Mouse (Mus musculus) urinary bladder, postnatal 25 days (tissue): Measurements from ENCODE around the gene Washc2.

Experiments
- DNase-seq: peaks from one replicate; pipeline ENCODE4 v3.0.0; 2022; ENCODE audit warnings: low spot score

Gene Washc2

DNA sequence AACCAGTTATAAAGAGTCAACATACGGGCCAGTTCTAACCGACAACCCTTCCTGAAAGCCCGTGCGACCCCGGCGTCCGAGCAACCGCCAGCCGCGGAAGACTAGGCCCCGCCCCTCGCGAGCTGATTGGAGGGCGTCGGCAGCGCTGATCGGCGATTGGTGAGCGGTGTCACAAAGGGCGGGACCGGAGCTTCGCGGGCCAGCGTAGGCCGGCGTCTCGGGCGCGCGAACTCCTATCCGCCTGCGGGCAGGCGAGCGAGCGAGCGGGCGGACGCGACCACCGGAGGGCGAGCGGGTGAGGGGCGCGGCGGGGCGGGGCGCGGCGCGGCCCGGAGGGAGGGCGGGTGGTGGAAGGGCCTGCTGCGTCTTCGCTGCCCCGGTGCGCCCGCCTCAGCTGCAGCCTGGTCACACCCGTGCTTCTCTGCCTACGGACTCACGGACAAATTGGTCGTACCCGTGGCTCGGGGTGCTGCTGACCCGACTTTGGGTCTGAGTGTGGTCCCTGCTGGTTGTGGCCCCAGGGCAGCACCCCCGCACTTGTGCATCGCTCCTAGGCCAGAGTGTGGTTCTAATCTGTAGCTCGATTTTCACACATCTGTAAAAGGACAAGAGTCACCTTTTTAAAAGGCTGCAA is 56.3 kb downstream of the Washc2 start, which contains the start of gene Zfand4:
Gene Zfand4, plus strand, starts transcription at position 205 of the 634 bp plus-strand sequence.
- peak; percentile 94 for DNase-seq

DNA sequence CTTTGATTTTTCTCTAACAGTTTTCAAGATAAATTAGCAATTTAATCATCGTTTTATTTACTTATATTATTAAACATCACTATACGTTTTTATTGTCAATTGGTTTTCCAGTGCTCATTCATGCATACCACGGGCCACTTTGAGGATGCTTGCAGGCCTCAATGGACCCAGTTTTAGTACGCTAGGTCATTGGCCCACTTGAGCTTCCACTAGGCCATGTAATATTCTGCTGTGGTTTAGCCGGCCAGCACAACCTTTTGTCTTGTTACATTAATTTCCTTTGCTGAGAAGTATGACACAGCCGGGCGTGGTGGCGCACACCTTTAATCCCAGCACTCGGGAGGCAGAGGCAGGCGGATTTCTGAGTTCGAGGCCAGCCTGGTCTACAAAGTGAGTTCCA is 57.0 kb downstream of the Washc2 start:
- DNase-seq, result no peak

DNA sequence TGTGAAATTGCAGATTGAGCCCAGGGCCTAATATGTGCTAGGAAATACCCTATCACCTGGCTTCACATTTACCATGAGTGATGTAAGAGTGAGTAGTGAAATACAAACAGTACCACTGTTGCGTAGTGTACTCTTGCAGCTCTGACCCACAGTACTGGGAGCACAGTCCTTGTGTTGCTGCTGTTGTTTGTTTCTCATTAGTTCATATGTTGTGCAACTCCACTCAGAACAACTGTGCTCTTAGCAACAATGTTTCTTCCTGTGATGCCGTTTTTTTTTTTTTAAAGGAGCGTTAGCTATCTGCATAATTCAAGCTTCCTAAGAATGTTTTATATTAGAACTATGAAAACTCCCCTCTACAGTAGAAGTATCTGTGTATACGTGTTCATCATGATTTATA is 57.8 kb downstream of the Washc2 start:
- no peak for DNase-seq

DNA sequence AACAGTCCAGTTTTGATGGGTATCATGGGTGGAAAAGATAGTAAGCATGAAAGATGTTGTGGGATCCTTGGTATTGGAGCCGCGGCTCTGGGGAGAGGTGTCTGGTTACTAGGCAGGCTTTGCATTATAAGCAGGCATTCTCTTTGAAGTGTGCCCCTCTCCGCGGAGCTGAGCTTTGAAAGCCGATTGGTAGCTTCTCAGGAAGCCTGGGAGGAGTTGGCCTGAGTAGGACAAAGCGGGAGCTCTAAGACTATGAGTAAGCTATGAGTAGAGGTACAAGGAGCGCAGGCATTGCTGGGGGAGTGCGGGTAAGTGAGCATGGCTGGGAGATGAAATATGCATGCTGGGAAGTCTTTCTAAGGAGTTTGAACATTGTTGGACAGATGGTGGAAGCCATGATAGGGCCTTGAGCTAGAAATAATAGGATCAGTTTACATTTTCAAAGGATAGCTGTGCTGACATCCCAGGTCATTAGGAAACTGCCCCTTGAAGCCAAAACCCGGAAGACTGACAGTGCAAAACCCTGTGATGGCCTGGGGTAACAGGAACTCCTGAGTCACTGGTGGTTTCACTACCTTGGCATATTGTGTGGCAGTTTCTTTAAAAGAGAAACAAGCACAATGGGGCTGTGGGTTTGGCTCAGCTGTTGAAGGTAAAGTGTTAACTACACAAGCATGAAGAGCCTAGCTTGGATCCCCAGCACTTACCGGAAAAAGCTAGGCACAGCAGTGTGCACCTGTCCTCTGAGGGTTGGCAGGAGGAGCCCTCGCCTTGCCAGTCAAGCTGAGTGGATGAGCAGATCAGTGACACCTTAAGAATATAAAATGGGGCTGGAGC is 58.7 kb downstream of the Washc2 start:
- no peak for DNase-seq

DNA sequence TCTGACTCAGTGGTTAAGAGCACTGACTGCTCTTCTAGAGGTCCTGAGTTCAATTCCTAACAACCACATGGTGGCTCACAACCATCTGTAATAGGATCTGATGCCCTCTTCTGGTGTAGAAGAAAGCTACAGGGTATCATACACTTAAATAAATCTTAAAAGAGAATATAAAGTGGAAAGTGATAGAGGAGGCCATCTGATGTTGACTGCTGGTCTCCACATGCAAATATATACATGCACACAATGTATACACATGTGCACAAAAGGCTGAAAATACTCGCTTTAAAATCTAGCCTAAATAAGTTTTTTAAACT is 59.2 kb downstream of the Washc2 start:
- DNase-seq, result no peak

DNA sequence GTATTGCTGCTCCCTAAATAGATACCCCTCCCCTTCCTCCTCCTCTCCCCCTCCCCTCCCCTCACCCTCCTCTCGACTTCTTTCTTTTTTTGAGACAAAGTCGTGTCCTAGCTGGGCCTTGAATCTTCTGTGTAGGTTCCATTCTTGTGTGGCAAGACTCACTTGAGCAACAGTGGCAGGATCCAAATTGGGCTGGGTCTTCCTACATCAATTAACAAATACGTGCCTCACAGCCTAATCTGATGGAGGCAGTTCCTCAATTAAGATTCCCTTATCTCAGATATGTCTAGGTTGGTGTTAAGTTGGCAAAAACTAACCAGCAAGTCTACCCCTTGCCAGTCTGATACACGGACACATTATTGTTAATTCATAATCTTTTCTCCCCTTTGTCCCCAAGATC is 67.9 kb downstream of the Washc2 start:
- no peak for DNase-seq

DNA sequence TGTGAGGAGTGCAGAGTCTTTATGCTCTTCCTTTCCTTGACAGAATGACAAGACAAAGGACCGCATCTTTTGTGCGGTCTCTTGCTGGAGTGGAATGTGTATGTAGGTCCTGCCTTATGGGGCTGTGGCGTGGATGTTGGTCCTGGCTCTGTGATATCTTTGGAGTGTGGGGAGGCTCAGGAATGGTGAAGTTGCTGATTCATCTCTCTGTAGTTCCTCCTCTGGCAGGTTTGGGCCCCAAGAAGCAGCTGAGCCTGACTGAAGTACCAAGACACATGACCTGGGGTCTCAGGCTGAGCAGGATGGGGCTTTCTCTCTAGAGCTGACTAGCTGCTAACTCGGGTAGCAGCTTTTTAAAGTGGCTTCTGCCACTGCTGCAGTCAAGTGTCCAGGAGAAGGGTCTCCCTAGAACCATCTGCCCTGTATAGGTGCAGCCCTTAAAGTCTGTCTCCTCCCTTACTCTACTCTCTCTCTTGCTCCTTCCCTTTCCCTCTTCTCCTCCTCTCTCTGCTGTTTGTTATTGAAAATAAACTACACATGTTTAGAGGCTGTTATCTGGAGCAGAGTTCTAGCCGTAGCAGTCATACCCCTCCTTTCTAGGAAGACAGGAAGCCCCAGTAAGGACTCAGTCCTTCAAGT is 71.0 kb downstream of the Washc2 start:
- DNase-seq, result no peak

DNA sequence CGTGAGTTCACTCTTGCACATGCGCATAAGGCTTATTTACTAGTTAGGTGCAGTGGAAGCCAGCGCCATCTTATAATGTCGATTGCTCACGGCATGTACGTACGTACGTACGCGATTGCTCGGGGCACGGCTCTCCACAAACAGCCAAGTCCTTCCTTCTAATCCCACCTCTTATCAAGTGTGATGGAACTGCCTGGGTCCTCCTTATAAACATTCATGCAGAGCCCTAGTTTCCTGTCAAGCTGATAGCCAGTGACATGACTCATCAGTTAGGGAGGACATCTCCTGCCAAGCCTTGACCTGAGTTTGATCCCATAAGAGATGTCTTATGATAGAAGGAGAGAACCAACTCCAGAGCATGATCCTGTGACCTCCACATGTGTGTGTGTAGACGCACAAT is 73.2 kb downstream of the Washc2 start:
- no peak for DNase-seq

DNA sequence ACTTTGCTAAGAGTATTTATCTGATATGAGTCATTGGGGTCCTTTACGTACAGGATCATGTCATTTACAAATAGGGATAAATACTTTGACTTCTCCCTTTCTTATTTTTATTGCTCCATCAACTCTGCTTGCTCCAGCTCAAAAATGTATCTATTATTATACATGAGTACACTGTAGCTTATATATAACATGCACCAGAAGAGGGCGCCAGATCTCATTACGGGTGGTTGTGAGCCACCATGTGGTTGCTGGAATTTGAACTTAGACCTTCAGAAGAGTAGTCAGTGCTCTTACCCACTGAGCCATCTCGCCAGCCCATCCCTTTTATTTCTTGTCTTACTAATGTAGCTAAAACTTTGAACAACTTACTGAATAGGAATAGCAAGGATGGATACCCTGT is 74.7 kb downstream of the Washc2 start:
- no peak for DNase-seq

DNA sequence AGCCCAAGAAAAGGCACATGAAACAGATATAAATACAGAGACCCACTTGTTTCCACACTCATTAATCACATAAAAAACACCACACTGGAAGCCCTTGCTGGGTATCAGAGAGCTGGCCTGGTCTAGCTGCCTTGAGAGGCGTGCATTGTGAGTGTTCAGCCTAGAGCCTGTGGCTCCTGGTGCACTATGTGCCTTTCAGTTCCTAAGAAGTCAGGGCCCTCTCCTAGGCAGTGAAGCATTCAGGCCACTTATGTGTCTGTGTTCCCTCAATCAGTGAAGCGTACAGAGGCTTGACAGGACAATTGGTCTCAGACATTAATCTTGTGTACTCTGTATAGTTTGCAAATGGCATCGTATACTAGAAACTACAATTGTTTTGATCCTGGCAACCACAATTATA is 75.4 kb downstream of the Washc2 start:
- no peak for DNase-seq

DNA sequence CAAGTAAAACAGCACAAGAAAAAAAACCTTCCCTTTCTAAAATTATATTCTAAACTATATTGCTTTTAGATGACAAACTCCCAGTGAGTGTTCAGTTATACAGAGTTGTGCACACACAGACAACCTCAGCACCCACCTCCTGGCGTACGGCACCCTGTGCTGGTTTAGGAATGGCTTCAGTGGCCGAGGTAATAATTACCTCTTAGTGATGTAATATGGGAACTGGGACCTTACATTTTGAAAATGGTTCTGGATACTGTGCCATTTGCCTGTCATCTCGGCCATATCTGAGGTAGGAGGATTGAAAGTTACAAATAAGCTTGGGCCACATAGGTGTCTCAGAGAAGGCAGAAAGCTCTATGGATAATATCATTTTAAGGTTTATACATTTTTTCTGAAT is 78.5 kb downstream of the Washc2 start:
- DNase-seq, result no peak

DNA sequence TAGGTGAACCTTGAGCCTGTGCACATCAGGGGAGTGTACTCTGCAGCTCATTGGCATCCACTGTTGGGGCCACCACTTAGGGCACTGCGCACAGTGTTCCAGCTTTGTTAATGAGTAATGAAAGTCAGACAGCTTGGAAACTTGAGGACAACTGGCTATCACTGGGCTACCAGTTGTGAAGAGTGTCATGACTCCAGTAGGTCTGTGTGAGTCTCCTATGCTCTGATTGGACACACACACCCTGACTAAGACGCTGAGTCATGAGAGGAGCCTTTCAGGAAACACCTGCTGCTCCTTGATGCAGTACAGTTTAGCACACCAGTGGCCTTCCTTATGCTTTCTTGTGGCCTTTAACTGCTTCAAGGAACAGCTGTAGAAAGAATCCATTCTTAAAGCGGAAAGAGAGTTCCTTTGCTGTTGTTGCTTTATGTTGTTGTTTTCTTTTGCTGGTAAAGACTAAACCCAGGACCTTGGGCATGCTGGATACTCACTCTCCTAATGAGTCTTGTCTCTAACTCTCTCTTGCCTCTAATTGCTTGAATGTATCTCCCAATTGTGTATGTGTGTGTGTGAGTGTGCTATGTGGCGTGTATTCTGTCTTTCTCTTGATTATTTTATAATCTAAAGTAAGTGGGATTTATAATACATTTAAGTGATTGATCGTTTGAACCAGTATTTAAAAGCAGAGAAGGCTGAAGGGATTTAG is 79.2 kb downstream of the Washc2 start:
- DNase-seq, result no peak

DNA sequence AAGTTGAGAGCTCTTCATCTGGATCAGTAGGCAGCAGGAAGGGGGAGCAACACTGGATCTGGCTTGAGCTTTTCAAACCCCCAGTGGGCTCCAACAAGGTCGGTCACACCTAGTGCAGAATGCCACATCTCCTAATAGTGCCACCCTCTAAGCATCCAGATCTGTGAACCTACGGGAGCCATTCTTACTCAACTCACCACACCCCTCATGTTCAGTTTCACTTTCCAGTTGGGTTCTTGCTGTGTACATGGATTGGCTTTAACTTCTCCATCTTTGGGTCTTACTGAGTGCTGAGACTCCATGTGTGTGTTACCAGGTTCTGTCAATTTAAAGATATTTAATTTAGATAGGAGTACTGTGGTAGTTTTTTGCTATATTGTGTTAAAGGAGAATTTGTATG is 103.6 kb downstream of the Washc2 start:
- no peak for DNase-seq
